Mouse (Mus musculus) adrenal gland (tissue): ENCODE results near the gene Tbr1.

ENCODE experiments used
- intact Hi-C: fragments of 180-260 bp; cut with DNase I; formaldehyde crosslinking; loops from one replicate; pipeline ENCODE4 v1.15.1; 2025
- long read RNA-seq, 2 experiments: library from polyadenylated mRNA; unstranded; transcript quantifications; one replicate each; pipeline ENCODE4 v2.0.0; 2020; ENCODE audit warnings: borderline replicate concordance in 1 of 2; ENCODE audit not compliant: insufficient replicate concordance in 1 of 2

Gene Tbr1
- long read RNA-seq, experiment 1, result 0 reads
- long read RNA-seq, experiment 2, result 0 reads

DNA sequence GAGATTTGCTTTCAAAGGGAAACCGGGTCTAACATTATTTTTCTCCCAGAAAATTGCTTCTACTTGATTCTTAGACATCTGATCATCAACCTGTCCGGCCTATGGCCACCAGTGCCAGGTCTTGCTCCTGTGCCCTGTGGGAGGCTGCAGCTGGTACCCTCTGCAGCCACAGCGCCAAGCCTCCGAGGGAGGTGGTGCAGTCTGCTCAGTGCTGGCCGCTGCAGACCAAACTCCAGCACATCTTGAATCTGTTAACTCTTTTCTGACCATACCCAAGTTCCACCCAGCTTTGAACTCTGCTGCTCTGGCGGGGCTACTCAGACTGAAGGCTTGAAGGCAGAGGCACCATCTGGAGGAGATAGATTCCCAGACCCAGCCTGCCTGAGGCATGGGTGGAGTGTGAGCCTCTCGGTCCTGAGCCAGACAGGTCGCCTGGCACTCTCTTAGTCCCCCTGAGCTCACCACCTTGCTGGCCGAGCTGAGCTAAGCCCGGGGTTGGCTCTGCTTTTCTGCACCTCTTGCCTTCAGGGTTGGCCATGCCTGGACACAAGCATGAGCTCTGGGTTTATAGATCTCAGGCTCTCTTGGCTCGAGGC, at the start of gene Tbr1:
Gene Tbr1 (plus strand): TSS at position 275 of the 596 bp plus-strand sequence.
- intact Hi-C loops, result no loop called here

- intact Hi-C loops, result no loop called here
Measured at GRCm38 (mm10) chr2:61754989-61755388, 47.7 kb upstream of the Tbr1 start.

DNA sequence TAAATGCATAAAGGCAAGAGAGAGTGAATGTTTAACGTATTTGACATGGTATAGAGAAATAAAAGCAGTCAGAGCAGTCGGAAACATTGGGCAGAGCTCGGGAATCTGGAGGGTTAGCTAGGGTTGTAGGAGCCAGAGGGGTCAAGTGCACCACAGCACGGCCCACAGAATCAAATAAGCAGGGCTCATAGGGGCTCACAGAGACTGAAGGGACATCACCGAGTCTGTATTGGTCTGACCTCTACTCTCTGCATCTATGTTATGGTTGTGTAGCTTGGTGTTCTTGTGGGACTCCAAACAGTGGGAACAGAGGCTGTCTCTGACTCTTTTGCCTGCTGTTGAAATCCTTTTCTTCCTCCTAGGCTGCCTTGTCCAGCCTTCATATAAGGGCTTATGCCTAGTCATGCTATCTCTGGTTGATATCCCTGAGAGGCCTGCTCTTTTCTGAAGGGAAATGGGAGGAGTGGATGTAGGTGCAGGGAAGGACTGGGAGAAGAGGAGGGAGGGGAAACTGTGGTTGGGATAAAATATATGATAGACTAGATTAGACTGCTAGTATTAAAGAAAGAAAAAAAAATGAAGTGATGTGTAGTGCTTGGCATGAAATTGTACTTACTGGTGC, 43.4 kb upstream of the Tbr1 start:
- intact Hi-C loops, result no loop called here

DNA sequence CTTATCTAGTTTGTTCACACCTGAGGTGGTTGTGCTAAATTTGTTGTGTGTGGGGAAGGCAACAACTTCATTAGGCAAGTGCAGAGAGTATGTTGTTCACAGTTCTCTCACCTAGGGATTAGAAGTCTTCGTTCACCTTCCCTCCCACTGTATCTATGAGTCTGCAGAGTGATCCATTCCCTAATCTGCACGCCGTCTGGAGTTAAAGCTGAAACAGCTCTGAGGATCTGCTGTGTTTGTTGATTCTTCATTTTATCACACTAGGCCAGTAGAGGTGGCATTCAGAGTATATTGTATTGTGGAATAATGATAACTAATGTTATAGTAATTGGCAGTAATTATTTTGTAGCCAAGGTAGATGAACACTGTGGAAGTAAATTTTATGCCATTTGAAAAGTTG, 42.7 kb upstream of the Tbr1 start:
- intact Hi-C loops, result no loop called here

DNA sequence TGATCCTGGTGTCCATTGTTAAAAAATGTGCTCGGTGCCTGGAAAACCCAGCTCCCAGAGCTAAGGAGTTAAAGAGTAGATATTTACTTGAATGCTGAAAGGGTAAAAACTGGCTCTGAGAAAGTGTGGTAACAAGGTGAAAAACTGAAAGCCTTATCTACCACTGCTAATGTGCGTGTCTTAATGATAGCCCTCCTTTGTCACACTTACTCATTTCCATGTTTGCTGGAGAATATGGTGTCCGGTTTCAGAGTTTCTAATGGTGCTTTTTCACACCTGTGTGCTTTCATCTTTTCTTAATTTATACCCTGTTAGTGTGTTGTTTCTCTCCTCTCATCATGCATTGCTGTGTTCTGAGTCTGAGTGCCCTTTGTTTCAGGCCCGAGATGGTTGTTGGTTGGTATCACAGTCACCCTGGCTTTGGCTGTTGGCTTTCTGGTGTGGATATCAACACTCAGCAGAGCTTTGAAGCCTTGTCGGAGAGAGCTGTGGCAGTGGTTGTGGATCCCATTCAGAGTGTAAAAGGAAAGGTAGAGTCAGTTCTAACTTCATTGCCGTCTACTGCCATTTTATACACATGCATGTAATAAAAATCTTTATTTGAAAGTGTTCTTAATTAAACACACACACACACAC, 38.1 kb upstream of the Tbr1 start:
- intact Hi-C loops, result no loop called here

DNA sequence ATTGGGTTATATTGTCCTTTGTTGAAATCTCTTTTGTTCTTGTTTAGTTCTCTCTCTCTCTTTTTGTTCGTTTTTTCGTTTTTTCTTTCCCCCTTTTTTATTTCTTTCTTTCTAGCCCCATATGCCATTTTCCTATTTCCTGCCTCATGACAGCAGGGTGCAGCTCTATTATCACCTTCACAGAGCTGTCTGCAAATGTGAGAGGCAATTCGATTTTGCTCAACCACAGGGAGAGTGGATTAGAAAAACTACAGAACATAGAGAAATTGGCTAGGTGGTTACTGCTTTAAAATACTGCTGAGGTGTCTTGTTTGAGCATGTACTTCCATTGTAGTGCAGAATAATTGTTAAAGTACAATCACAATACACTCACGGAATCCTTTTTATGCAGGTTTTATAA, 37.2 kb upstream of the Tbr1 start:
- intact Hi-C loops, result no loop called here

DNA sequence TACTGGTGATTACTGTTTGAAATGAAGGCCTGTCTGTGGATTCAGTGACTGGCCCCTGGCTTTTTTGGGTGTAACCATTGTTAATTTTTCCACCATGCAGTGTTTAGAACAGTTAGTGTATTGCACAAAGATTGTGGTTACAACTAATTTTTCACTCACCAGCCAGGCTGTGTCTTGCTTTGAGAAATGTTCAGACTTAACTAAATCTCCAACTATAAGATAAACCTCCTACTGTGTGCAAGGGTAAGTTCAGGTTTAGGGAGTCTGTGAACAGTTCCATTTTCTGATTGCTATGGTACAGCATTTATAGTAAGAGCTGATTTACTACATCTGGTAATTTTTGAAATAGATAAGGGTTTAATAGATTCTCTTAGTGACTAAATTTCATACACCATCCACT, 21.9 kb upstream of the Tbr1 start:
- intact Hi-C loops, result no loop called here

DNA sequence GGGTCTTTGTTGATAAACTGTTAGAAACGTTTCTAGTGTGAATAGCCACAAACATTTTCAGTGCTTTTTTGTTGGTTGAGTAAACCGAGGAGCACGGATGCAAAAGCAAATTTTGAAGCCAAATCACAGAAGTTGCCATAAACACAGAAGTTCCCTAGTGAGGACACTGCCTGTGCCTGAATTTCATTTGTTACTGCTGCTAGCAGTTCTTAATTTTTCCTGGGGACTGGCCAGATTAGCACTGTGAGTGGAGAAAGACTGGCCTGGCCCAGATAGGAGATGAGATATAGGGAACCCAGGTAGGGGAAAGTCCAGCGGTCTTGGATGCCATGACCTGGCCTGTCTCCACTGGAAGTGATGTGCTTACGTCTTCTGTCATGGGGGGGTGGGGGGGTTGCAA, 7.8 kb upstream of the Tbr1 start:
- intact Hi-C loops, result no loop called here

GRCm38 (mm10) chr2:61798048-61798447, 4.7 kb upstream of the Tbr1 start:
- intact Hi-C loops, result no loop called here

GRCm38 (mm10) chr2:61803443-61804367, 975 bp downstream of the Tbr1 start:
- intact Hi-C loops, result no loop called here

DNA sequence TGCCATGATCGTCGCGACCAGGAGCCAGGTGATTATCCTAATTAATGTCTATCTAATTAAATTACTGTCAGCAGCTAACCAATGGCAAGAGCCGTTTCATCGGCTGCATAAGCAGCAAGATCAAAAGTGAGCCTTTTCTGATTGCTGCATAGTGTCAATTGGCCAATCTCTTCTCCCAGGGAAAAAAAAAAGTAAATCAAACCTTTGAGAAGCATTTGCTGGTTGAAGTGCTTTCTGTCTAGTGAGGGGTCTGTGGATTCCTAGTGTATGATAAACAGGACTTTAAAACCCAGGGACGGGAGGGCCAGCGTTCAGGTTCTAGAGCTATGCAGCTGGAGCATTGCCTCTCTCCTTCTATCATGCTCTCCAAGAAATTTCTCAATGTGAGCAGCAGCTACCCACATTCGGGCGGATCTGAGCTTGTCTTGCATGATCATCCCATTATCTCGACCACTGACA, 1.7 kb downstream of the Tbr1 start:
- intact Hi-C loops, result no loop called here

DNA sequence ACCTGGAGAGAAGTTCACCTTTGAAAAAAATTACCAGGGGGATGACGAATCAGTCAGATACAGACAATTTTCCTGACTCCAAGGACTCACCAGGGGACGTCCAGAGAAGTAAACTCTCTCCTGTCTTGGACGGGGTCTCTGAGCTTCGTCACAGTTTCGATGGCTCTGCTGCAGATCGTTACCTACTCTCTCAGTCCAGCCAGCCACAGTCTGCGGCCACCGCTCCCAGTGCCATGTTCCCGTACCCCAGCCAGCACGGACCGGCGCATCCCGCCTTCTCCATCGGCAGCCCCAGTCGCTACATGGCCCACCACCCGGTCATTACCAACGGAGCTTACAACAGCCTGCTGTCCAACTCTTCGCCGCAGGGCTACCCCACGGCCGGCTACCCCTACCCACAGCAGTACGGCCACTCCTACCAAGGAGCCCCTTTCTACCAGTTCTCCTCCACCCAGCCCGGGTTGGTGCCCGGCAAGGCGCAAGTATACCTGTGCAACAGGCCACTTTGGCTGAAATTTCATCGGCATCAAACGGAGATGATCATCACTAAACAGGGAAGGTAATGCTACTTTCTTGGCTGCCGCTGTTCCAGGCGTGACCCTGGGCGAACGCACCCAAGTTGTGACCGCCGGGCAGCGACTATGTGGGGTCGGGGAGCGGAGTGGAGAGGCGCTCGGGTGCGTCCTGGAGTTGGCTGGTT, 2.3 kb downstream of the Tbr1 start:
- intact Hi-C loops, result loop anchor here (5.0 kb wide), 1 partner anchor 143 kb away; no protein-coding TSS in a partner anchor

DNA sequence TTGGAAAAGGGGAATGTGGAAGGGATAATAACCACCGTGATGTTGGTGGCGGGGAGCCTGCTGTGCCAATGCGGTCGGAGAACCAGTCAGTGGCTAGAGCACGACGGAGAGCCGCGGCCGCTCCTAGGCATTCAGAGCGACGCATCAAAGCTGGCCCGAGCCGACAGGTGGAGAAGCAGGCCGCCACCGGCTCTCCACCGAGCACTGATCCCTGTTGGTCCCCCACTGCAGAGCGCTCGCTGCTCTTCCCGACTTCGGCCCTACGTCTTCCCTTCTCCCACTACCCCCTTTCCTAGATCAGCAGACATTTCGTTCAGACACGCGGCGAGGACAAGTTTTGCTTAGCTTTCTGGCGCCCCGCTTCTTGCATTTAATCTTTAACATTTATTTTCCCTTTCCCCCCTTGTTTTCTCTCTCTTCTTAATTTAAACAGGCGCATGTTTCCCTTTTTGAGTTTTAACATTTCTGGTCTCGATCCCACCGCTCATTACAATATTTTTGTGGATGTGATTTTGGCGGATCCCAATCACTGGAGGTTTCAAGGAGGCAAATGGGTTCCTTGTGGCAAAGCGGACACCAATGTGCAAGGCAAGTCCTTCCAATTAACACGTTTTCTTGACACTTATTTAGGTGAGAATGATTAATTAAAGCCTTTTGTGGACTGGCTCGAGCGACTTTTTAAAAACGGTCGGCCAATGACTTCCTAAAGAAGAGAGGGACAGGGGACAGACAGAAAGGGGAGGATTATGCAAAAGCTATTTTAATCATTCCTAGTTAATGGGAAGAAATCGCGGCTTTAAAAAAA, 3.0 kb downstream of the Tbr1 start:
- intact Hi-C loops, result loop anchor here (5.0 kb wide), 1 partner anchor 143 kb away; no protein-coding TSS in a partner anchor

- intact Hi-C loops, result loop anchor here (5.0 kb wide), 1 partner anchor 144 kb away; no protein-coding TSS in a partner anchor
Measured at GRCm38 (mm10) chr2:61806346-61806825, 3.7 kb downstream of the Tbr1 start.

- intact Hi-C loops, result loop anchor here (5.0 kb wide), 1 partner anchor 145 kb away; no protein-coding TSS in a partner anchor
Measured at GRCm38 (mm10) chr2:61807151-61807550, 4.4 kb downstream of the Tbr1 start.

DNA sequence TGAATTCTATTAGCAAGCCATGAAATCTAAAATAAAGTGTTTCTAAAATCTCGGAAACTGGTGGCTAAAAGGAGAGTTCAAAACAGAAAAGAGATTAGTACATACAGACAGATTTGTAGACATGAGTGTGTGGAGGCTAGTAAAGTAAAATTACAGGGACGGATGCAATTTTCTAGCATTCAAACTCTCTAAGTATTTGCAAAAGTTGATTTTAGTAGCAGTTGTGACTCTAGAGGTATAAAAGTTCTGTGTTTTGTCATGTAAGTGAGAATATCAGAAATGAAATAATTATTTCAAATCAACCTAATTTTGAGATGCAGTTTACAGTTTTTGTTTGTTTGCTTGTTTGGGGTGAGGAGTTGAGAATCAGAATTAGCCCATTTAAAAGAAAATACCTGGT, 5.1 kb downstream of the Tbr1 start:
- intact Hi-C loops, result loop anchor here (5.0 kb wide), 1 partner anchor 145 kb away; no protein-coding TSS in a partner anchor

DNA sequence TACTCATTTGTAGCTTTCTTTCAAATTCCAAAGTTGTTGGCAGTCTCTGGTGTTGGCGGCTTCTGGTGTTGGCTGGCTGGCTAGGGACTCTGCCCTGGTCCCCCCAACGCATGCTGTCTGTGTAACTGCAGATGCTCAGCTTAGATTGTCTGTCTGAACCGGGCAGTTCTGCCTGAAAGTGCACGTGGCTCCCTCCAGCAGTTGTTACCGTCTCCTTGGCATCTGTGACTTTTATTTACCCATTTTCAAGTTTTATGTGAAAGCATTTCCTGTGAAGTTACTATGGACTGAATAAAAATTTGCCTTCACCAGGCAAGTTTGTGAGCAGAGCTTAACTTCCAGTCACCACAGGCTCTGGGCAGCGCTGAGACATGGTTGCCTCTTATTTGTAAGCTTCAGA, 6.0 kb downstream of the Tbr1 start:
- intact Hi-C loops, result loop anchor here (5.0 kb wide), 1 partner anchor 146 kb away; no protein-coding TSS in a partner anchor

GRCm38 (mm10) chr2:61809381-61809780, 6.7 kb downstream of the Tbr1 start:
- intact Hi-C loops, result loop anchor here (5.0 kb wide), 1 partner anchor 147 kb away; no protein-coding TSS in a partner anchor

DNA sequence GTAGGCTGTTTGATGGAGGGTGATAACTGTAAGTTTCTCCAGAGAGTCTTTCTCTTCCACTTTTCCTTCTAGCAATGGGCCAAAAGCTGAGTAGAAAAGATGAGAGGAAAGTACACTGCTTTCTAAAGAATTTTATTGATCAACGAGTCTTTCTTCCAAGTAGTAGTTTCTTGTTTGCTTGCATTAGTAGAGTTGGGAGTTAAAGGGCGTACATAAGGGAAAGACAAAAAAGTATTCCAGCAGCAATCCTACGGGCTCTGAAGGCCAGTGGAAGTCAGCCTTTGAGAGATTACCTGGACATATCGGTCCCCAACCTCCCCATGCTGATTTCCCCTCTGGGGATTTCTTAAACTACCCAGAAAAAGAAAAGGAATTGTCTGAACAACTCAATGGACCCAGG, 8.0 kb downstream of the Tbr1 start:
- intact Hi-C loops, result no loop called here

DNA sequence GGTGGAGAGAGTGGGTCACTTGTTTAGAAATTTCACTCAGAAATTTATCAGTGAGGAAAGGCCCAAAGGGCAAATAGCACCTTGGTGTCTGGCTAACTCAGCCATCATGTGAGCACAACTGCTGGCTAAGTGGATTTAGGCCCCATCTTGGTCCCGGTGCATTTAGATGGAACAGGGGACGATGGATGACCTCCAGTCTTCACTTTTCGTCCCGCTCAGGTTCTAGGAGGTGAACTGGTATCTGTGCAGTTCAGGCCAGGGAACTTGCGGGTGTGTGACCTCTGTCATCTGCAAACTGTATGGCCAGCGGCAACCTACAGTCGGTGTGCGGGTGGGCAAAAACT, 8.4 kb downstream of the Tbr1 start:
- intact Hi-C loops, result no loop called here
